Mouse (Mus musculus) left cerebral cortex, adult 18-20 months (tissue): ENCODE measurements at regions not wholly inside any gene's neighbourhood (a gene's known extent, or its start where the extent isn't known, plus 50 kb on each side); places are given as distances from the start of the nearest gene placed in this dataset.

Source experiments
- DNase-seq, 2 experiments: peaks; one replicate each; pipeline ENCODE4 v3.0.0; 2021 to 2022; ENCODE audit warnings: low spot score in 2 of 2, mixed read lengths in 1 of 2

GRCm38 (mm10) chr12:112235841-112236240 lies 89.8 kb downstream of the Kif26a start:
- DNase-seq, result no peak

DNA sequence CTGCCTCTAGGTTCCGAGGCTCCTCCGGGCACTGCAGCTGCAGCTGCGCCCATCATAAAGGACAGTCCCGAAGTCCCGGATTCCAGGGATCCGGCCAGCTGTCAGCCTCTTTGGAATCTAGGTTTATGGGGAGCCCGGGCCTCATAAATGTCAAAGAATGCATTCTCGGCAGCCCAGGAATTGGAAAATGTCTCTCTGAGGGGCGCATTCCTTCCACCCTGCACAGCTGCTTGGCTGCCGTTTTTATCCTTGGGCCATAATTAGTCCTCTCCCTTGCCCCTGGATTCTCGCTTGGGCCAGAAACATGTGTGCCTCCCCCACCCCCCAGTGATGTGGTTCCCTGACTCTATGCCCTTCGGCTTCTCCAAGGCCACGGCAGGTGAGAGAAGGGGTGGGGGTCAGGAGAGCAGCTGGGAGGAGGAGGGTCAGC lies 91.1 kb downstream of the Kif26a start:
- DNase-seq, result no peak

GRCm38 (mm10) chr12:112238834-112239233 lies 92.8 kb downstream of the Kif26a start:
- no peak for DNase-seq

GRCm38 (mm10) chr12:112241740-112242171 lies 95.7 kb downstream of the Kif26a start:
- DNase-seq, result no peak

GRCm38 (mm10) chr12:112243231-112243630 lies 97.2 kb downstream of the Kif26a start:
- DNase-seq, result no peak

DNA sequence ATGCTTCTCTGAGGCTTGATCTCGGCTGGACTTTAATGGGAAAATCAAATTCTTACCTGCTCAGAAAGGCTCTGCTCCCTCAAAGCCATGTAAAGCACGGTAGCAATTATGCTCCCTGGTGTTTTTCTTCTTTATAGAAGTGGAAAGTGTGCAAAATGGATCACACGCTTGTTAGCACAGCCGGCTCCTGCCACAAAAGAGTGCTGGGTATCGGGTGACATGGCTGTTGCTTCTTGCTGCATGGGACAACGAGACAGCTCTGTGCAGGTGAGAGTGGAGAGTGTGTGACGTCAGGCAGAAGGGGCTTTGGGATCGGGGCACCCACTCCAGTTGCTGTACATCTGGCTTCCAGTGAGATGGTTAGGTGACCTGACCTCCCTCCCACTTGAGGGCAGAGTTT lies 104.9 kb downstream of the Kif26a start:
- no peak for DNase-seq

DNA sequence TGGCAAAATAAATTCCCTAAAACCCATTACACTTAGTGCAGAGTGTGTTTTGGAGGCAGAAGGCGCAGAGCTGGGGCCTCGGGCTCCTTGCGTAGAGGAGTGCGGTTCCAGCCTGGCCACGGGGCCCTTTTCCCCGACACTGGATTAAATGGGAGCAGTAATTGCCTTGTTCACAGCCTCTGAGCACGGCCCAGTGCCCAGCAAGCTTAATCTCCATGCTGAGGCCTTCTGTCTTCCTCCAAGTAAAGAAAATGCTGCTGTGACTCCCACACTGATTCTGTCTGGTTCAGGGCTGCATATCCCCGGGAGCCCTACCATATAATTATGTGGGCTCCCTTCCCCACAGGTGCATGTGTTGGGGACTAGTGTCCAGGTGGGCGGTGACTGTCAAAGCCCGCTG lies 107.5 kb downstream of the Kif26a start:
- DNase-seq, result peak; percentile 5 to 26

- peak in 1 of 2 experiments; percentile 6 for DNase-seq
These were observed 109.2 kb downstream of the Kif26a start for GRCm38 (mm10) chr12:112255223-112255622.

- no peak for DNase-seq
These were observed 111.7 kb downstream of the Kif26a start for GRCm38 (mm10) chr12:112257691-112258090.

DNA sequence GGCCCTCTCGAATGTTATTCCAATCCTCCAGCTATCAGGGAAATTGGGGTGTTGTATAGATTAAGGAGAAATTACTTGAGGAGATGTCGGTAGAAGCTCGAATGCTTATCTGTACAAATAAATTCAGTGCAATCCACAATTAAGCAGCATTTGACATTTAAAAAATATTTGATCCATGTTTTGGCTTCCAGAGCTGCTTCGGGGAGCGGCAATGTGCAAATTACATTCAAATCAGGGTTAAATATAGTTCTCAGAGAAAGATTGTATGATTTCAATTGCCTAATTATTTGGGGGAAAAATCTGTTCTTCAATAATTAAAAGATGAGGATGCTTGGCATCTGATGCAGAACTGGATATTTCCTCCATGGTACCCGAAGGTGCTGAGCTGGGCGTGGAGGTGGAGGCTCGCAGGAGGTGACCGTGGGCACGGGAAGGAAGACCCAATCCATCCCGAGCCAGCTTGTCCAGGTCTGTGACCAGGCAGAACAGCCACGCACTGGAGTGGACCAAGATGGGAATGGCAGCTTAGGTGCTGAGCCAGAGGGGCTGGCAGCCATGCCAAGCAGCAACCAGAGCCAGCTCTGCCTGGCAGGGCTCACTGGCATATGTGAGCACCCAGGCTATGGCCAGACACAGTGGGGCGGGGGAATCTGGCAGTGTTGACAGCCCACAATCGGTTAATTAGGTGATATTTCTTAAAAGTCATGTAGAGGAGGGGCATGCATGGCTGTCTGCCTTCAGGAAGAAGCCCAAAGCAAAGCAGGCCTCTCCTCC lies 117.5 kb downstream of the Kif26a start:
- DNase-seq, result peak in 1 of 2 experiments; percentile 25

DNA sequence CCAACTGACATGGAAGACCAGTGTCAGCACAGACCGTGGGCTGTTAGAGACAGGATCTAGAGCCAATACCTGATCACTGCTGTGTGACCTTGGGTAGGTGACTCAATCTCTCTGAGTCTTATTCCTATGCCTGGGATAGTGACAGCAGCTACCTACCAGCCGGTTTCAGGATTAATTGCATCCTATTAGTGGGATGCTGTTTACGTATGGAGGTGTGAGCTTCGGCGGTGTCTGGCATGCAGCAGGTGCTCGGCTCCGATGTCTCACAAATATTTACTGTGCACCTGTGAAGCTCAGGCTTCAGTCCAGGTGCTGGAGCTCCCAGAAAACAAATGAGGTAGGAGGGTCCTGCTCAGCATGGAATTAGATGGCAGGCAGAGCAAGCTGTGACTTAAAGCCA lies 118.2 kb downstream of the Kif26a start:
- DNase-seq, result no peak

GRCm38 (mm10) chr12:112265289-112265969 lies 119.4 kb downstream of the Kif26a start:
- DNase-seq, result no peak

DNA sequence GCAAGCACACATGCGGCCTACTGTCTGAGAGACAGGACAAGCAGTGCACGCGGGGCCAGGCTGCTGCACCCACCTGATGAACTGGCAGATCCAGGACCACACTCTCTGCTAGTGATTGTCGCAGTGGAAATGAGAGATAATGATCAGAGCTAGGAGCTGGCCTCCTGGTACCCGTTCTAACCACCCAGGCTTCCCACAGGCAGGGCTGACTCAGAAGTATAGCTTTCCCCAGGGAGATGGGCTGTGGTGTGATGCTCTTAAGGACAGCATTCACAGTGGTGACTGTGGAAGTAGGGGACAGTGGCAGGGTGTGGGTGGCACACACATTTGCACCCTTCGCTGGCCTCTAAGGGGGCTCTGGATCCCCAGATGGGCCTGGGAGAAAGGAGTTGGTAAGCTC lies 128.0 kb downstream of the Kif26a start:
- DNase-seq, result no peak

GRCm38 (mm10) chr12:112274756-112275155 lies 128.7 kb downstream of the Kif26a start:
- DNase-seq, result no peak

DNA sequence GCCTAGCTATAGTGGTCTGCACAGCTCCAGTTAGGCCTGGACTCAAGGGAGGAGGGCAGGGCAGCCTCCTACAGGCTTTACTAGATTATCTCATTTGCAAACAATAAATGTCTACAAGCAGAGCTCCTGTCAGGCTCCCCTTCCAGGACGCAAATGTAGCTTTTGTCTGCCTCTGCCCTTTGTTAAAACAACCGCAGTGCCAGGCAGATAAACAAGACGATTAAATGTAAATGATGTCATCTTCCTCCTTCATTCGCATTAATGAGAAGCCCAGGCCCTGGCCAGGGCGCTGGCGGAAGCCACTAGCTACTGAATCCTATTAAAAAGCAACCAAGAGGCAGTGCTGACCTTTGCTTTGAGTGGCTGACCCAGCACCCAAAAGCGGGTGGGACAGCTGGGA lies 130.6 kb downstream of the Kif26a start:
- no peak for DNase-seq

GRCm38 (mm10) chr12:112277511-112277910 lies 131.5 kb downstream of the Kif26a start:
- DNase-seq, result no peak

DNA sequence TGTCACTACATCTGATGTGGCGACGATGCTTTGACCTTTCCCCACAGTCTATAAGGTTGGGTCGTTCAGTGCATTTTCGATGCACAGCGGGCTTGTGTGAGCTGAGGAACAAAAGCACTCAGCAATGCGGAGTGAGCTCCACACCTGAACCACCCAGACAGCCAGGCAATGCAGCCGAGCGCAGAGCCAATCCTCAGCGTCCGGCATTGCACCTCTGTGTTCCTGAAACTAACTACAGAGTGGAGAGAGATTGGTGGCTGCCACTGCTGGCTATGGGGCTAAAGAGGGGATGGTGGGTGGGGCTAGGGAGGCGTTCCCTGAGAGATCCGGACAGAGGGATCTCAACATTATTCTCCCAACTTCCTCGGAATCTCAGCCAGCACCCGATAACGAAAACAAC lies 139.1 kb downstream of the Kif26a start:
- no peak for DNase-seq

GRCm38 (mm10) chr12:112288786-112289185 lies 142.8 kb downstream of the Kif26a start:
- no peak for DNase-seq

DNA sequence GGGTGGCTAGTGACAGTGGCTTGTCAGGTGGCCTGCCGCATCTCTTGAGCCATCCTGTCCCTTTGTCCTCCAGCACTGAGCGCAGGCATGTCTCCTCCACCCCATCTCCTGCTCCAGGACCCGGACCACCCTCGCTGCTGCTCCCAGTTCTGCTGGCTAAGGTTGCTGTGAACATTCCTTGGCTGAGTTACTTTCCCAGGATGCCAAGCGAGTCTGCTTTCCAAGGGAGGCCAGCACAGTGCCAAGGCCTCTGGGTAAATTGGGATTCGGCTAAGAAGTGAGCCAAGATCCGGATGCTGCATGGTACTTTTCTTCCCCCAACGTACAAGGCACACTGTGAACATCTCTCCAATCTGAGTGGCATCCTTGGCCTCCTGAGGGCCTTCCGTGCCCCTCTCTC lies 144.3 kb downstream of the Kif26a start:
- peak; percentile 31 to 33 for DNase-seq

DNA sequence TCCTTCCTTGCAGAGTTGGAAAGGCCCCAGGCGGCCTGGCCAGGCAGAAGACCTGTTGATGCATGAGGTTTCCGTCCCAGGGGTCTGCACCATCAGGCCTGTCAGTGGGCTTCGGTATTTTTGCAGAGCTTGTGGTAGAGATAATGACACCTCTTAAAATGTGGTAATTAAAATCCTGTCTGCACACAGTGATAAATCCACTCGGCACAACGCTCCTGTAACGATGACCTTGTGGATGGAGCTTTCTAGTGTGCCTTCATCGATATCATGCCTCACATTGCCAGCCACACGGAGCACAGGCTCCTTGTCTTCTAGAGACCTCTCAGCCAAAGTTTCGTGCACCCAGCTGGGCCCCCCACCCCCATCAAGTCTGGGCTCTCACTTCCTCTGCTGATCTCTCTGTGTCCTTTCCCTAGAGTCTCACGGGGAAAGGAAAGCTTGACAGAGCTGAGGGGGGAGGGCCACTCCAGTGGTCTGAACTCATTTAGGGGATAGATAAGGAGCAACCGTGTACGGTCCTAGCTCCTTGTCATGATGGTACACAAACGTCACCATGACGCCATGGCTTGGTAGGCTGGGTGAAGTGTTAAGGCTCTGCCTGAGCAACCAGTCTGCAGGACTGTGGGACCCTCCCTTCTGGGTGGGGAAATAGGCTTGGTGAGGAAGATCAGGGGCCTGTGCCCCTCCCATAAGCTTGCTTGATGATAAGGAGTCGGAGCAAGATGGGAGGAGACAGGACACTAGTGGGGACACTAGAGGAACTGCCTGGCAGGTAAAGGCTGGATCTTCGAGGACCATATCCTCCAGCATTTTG lies 145.9 kb downstream of the Kif26a start:
- DNase-seq, result no peak

GRCm38 (mm10) chr12:112293105-112293504 lies 147.1 kb downstream of the Kif26a start:
- no peak for DNase-seq
